Comparison of ENCODE assay signal across 12 mouse cellular contexts in genomic region chr3:88002291-88002976, GRCm38 (mm10). TPM values are rescaled to one million over a fixed set of nuclear protein-coding genes. Genes with fewer than 3 reads are reported as not detected.
DNase-seq lines count a peak whose midpoint lies in the region; ATAC-seq and TF ChIP-seq lines count a peak whose summit lies in the region.
"Had no signal": no experiment of that assay in that cellular context is flagged by ENCODE, and none has a peak within 500 bp of the region (broad histone marks: within the 10 kb centered on the region; RNA-seq: fewer than 3 reads in every experiment).

No protein-coding gene starts in this region.

- no peak overlapping the region for H3K27ac ChIP-seq in intestine, postnatal 0 days (ENCODE audit: low read depth, low read length)
- no peak overlapping the region for H3K27ac ChIP-seq in intestine, embryonic 15.5 days
- no peak overlapping the region for H3K27ac ChIP-seq in hindbrain, embryonic 12.5 days
- 0 out of 2 replicates have a peak overlapping the region, but pooled peaks have one; percentile 5 for H3K27ac ChIP-seq in midbrain, embryonic 14.5 days (replicated peaks; ENCODE audit: low read depth, low read length)
- no peak overlapping the region for H3K27ac ChIP-seq in intestine, embryonic 16.5 days (ENCODE audit: low read length)
- H3K27ac ChIP-seq: macrophage had no signal

- H3K9me3 ChIP-seq in intestine, postnatal 0 days (ENCODE audit: control insufficient read depth) = no peaks in the 10 kb centered on the region
- H3K9me3 ChIP-seq in intestine, embryonic 15.5 days = 0 out of 2 replicates have a peak, but pooled peaks cover 3% of the 10 kb centered on the region
- H3K9me3 ChIP-seq in hindbrain, embryonic 12.5 days (replicated peaks) = no peaks in the 10 kb centered on the region; the same call in 1 of the 2 replicates
- H3K9me3 ChIP-seq in midbrain, embryonic 14.5 days (ENCODE audit: control insufficient read depth, low read length) = no peaks in the 10 kb centered on the region
- 0 out of 2 replicates have a peak, but pooled peaks cover 3% of the 10 kb centered on the region for H3K9me3 ChIP-seq in intestine, embryonic 16.5 days (ENCODE audit: control insufficient read depth, low read length)

- peak; percentile 79 for DNase-seq in adrenal gland, postnatal 10 days
- peak; percentile 51 for DNase-seq in midbrain, embryonic 14.5 days
- DNase-seq in left cerebral cortex, adult 11 months (ENCODE audit: low spot score) = no peak
- no peak for DNase-seq in layer of hippocampus, postnatal 25 days (ENCODE audit: extremely low spot score in 1 of 2, low spot score in 1 of 2)
- DNase-seq: spleen, adult 18-20 months had no signal

- H3K4me3 ChIP-seq in intestine, postnatal 0 days (ENCODE audit: low read depth, low read length) = no peak overlapping the region
- no peak overlapping the region for H3K4me3 ChIP-seq in intestine, embryonic 15.5 days (replicated peaks)
- H3K4me3 ChIP-seq in hindbrain, embryonic 12.5 days = peak overlapping the region; percentile 6; the same call in 1 of the 2 replicates
- no peak overlapping the region for H3K4me3 ChIP-seq in midbrain, embryonic 14.5 days (replicated peaks; ENCODE audit: low read depth, low read length)
- no peak overlapping the region; the same call in 1 of the 2 replicates for H3K4me3 ChIP-seq in intestine, embryonic 16.5 days (ENCODE audit: low read length)

- no peaks in the 10 kb centered on the region for H3K4me1 ChIP-seq in intestine, postnatal 0 days (replicated peaks; ENCODE audit: control insufficient read depth, insufficient read depth, low read length)
- H3K4me1 ChIP-seq in intestine, embryonic 15.5 days (replicated peaks) = peaks cover 10% of the 10 kb centered on the region; the same call in 1 of the 2 replicates
- peaks cover 32% of the 10 kb centered on the region for H3K4me1 ChIP-seq in hindbrain, embryonic 12.5 days
- H3K4me1 ChIP-seq in midbrain, embryonic 14.5 days (ENCODE audit: control insufficient read depth, insufficient read depth, low read length) = peaks cover 9% of the 10 kb centered on the region
- H3K4me1 ChIP-seq in intestine, embryonic 16.5 days (ENCODE audit: control insufficient read depth, insufficient read depth, low read length) = 0 out of 2 replicates have a peak, but pooled peaks cover 9% of the 10 kb centered on the region

- H3K9ac ChIP-seq in intestine, postnatal 0 days (ENCODE audit: low read depth, low read length) = no peak overlapping the region
- H3K9ac ChIP-seq in intestine, embryonic 15.5 days = no peak overlapping the region
- H3K9ac ChIP-seq in hindbrain, embryonic 12.5 days = no peak overlapping the region
- H3K9ac ChIP-seq in midbrain, embryonic 14.5 days (replicated peaks; ENCODE audit: low read length) = no peak overlapping the region
- no peak overlapping the region for H3K9ac ChIP-seq in intestine, embryonic 16.5 days (ENCODE audit: low read depth, low read length)

- H3K36me3 ChIP-seq in intestine, postnatal 0 days (ENCODE audit: control insufficient read depth, insufficient read depth) = no peaks in the 10 kb centered on the region
- no peaks in the 10 kb centered on the region for H3K36me3 ChIP-seq in intestine, embryonic 15.5 days
- H3K36me3 ChIP-seq in hindbrain, embryonic 12.5 days = no peaks in the 10 kb centered on the region
- H3K36me3 ChIP-seq in midbrain, embryonic 14.5 days (ENCODE audit: control insufficient read depth, insufficient read depth, low read length) = no peaks in the 10 kb centered on the region
- H3K36me3 ChIP-seq in intestine, embryonic 16.5 days (ENCODE audit: control insufficient read depth, insufficient read depth, low read length) = no peaks in the 10 kb centered on the region

- no peak for ATAC-seq in intestine, postnatal 0 days
- no peak for ATAC-seq in intestine, embryonic 15.5 days
- ATAC-seq in hindbrain, embryonic 12.5 days (ENCODE audit: low FRiP score) = no peak
- ATAC-seq in midbrain, embryonic 14.5 days (ENCODE audit: low FRiP score, low TSS enrichment) = no peak
- ATAC-seq in intestine, embryonic 16.5 days = no peak

- peak; percentile 16; the same call in 1 of the 2 replicates for TF ChIP-seq CTCF in intestine, postnatal 0 days (IDR thresholded peaks at IDR 0.05; ENCODE audit: low read depth)

- H3K27me3 ChIP-seq in intestine, postnatal 0 days (replicated peaks; ENCODE audit: control insufficient read depth, insufficient read depth, low read length) = peaks cover 52% of the 10 kb centered on the region
- peaks cover 74% of the 10 kb centered on the region for H3K27me3 ChIP-seq in intestine, embryonic 15.5 days (replicated peaks)
- H3K27me3 ChIP-seq in hindbrain, embryonic 12.5 days = peaks cover 69% of the 10 kb centered on the region
- H3K27me3 ChIP-seq in midbrain, embryonic 14.5 days (ENCODE audit: control insufficient read depth, insufficient read depth, low read length) = peaks cover 55% of the 10 kb centered on the region
- H3K27me3 ChIP-seq in intestine, embryonic 16.5 days (replicated peaks; ENCODE audit: control insufficient read depth, insufficient read depth, low read length) = peaks cover 67% of the 10 kb centered on the region

- H3K4me2 ChIP-seq in intestine, postnatal 0 days (replicated peaks; ENCODE audit: low read depth) = no peak overlapping the region
- no peak overlapping the region for H3K4me2 ChIP-seq in intestine, embryonic 15.5 days (replicated peaks)
- peak overlapping the region; percentile 17; the same call in 1 of the 2 replicates for H3K4me2 ChIP-seq in hindbrain, embryonic 12.5 days (replicated peaks)
- H3K4me2 ChIP-seq in midbrain, embryonic 14.5 days (ENCODE audit: low read length) = no peak overlapping the region
- H3K4me2 ChIP-seq in intestine, embryonic 16.5 days (ENCODE audit: low read depth, low read length) = no peak overlapping the region

- 2% methylated on average over 17 of the region's 17 CpGs for WGBS in intestine, postnatal 0 days
- WGBS in intestine, embryonic 15.5 days = 2% methylated on average over 17 of the region's 17 CpGs
- WGBS in hindbrain, embryonic 12.5 days = 5% methylated on average over 17 of the region's 17 CpGs
- 4% methylated on average over 17 of the region's 17 CpGs for WGBS in midbrain, embryonic 14.5 days
- WGBS in intestine, embryonic 16.5 days = 5% methylated on average over 17 of the region's 17 CpGs

RNA-seq across cellular contexts. Expression of gene Bcan, which starts 2.4 kb away (rescaled TPM):
- 0.17 and 0.24 TPM in 2 replicates for polyA plus RNA-seq in intestine, postnatal 0 days (2015; fragmentation: Nextera tagmentation; extraction: Ambion mirVana)
- 0.15 and 0.54 TPM in 2 replicates for polyA plus RNA-seq in intestine, embryonic 15.5 days (2015; fragmentation: Nextera tagmentation; extraction: Ambion mirVana)
- total RNA-seq in adrenal gland, postnatal 10 days (2021) = 10 to 100 TPM; 18.7 to 20.0 TPM
- 1.7 and 1.9 TPM in 2 replicates for polyA plus RNA-seq in hindbrain, embryonic 12.5 days (2016; fragmentation: Nextera tagmentation; extraction: Ambion mirVana)
- 34.3 and 49.7 TPM in 2 replicates for polyA plus RNA-seq in midbrain, embryonic 14.5 days (2014; fragmentation: Nextera tagmentation; extraction: Ambion mirVana)
- total RNA-seq in layer of hippocampus, postnatal 25 days (2021) = 100 to 1,000 TPM; 329 to 388 TPM
- 0.18 and 0.67 TPM in 2 replicates for polyA plus RNA-seq in intestine, embryonic 16.5 days (2015; fragmentation: Nextera tagmentation; extraction: Ambion mirVana)
- total RNA-seq: common myeloid progenitor, adult 5-6 weeks had no signal
- polyA plus RNA-seq: macrophage had no signal

RNA-seq across cellular contexts. Expression of gene Hapln2, which starts 24.9 kb away (rescaled TPM):
- not detected in 2 replicates for polyA plus RNA-seq in intestine, postnatal 0 days (2015; fragmentation: Nextera tagmentation; extraction: Ambion mirVana)
- not detected in 2 replicates for polyA plus RNA-seq in intestine, embryonic 15.5 days (2015; fragmentation: Nextera tagmentation; extraction: Ambion mirVana)
- not detected for total RNA-seq in adrenal gland, postnatal 10 days (2021)
- polyA plus RNA-seq in hindbrain, embryonic 12.5 days (2016; fragmentation: Nextera tagmentation; extraction: Ambion mirVana) = 0.30 and 0.33 TPM in 2 replicates
- polyA plus RNA-seq in midbrain, embryonic 14.5 days (2014; fragmentation: Nextera tagmentation; extraction: Ambion mirVana) = 0.47 and 0.57 TPM in 2 replicates
- total RNA-seq in layer of hippocampus, postnatal 25 days (2021) = 10 to 100 TPM in 1 of 2 experiments, 1 to 10 TPM in 1; 7.3 to 12.0 TPM
- not detected in 2 replicates for polyA plus RNA-seq in intestine, embryonic 16.5 days (2015; fragmentation: Nextera tagmentation; extraction: Ambion mirVana)
- total RNA-seq: common myeloid progenitor, adult 5-6 weeks; heart, postnatal 14 days had no signal
- polyA plus RNA-seq: macrophage had no signal

RNA-seq across cellular contexts. Expression of gene Nes, which starts 31.6 kb away (rescaled TPM):
- polyA plus RNA-seq in intestine, postnatal 0 days (2015; fragmentation: Nextera tagmentation; extraction: Ambion mirVana) = 9.2 and 9.5 TPM in 2 replicates
- polyA plus RNA-seq in intestine, embryonic 15.5 days (2015; fragmentation: Nextera tagmentation; extraction: Ambion mirVana) = 17.0 and 20.0 TPM in 2 replicates
- 10 to 100 TPM; 17.7 to 23.3 TPM for total RNA-seq in adrenal gland, postnatal 10 days (2021)
- polyA plus RNA-seq in hindbrain, embryonic 12.5 days (2016; fragmentation: Nextera tagmentation; extraction: Ambion mirVana) = 136 and 153 TPM in 2 replicates
- polyA plus RNA-seq in midbrain, embryonic 14.5 days (2014; fragmentation: Nextera tagmentation; extraction: Ambion mirVana) = 19.0 and 28.8 TPM in 2 replicates
- 1 to 10 TPM; 4.6 to 5.5 TPM for total RNA-seq in layer of hippocampus, postnatal 25 days (2021)
- polyA plus RNA-seq in intestine, embryonic 16.5 days (2015; fragmentation: Nextera tagmentation; extraction: Ambion mirVana) = 9.4 and 10.3 TPM in 2 replicates

RNA-seq across cellular contexts. Expression of gene Gpatch4, which starts 40.5 kb away (rescaled TPM):
- polyA plus RNA-seq in intestine, postnatal 0 days (2015; fragmentation: Nextera tagmentation; extraction: Ambion mirVana) = 13.6 and 16.8 TPM in 2 replicates
- polyA plus RNA-seq in intestine, embryonic 15.5 days (2015; fragmentation: Nextera tagmentation; extraction: Ambion mirVana) = 36.7 and 40.3 TPM in 2 replicates
- 10 to 100 TPM; 12.1 to 12.4 TPM for total RNA-seq in adrenal gland, postnatal 10 days (2021)
- polyA plus RNA-seq in hindbrain, embryonic 12.5 days (2016; fragmentation: Nextera tagmentation; extraction: Ambion mirVana) = 28.0 and 28.3 TPM in 2 replicates
- polyA plus RNA-seq in midbrain, embryonic 14.5 days (2014; fragmentation: Nextera tagmentation; extraction: Ambion mirVana) = 22.9 and 30.3 TPM in 2 replicates
- total RNA-seq in layer of hippocampus, postnatal 25 days (2021) = 10 to 100 TPM; 14.9 to 15.7 TPM
- 30.4 and 38.3 TPM in 2 replicates for polyA plus RNA-seq in intestine, embryonic 16.5 days (2015; fragmentation: Nextera tagmentation; extraction: Ambion mirVana)

RNA-seq across cellular contexts. Expression of gene Crabp2, which starts 54.0 kb away (rescaled TPM):
- 0.81 and 1.9 TPM in 2 replicates for polyA plus RNA-seq in intestine, postnatal 0 days (2015; fragmentation: Nextera tagmentation; extraction: Ambion mirVana)
- polyA plus RNA-seq in intestine, embryonic 15.5 days (2015; fragmentation: Nextera tagmentation; extraction: Ambion mirVana) = 7.0 and 8.2 TPM in 2 replicates
- total RNA-seq in adrenal gland, postnatal 10 days (2021) = under 1 TPM; 0.48 to 0.76 TPM
- polyA plus RNA-seq in hindbrain, embryonic 12.5 days (2016; fragmentation: Nextera tagmentation; extraction: Ambion mirVana) = 384 and 396 TPM in 2 replicates
- polyA plus RNA-seq in midbrain, embryonic 14.5 days (2014; fragmentation: Nextera tagmentation; extraction: Ambion mirVana) = 28.3 and 42.4 TPM in 2 replicates
- total RNA-seq in layer of hippocampus, postnatal 25 days (2021) = 1 to 10 TPM; 2.2 to 2.3 TPM
- 3.8 TPM in 2 replicates for polyA plus RNA-seq in intestine, embryonic 16.5 days (2015; fragmentation: Nextera tagmentation; extraction: Ambion mirVana)
- polyA plus RNA-seq: macrophage had no signal

Comparison
In these comparisons a context has a peak if more than half of its experiments do, and no peak if none do; other contexts are left out.
1. DNase-seq: peak in adrenal gland, postnatal 10 days (single experiment) and midbrain, embryonic 14.5 days (single experiment); none in left cerebral cortex, adult 11 months (single experiment) and layer of hippocampus, postnatal 25 days (0 of 2).
2. RNA of gene Bcan, which starts 2.4 kb away (polyA plus RNA-seq): 34.3 to 49.7 TPM in midbrain, embryonic 14.5 days; 1.7 to 1.9 TPM in hindbrain, embryonic 12.5 days, 0.15 to 0.54 TPM in intestine, embryonic 15.5 days, 0.18 to 0.67 TPM in intestine, embryonic 16.5 days and 0.17 to 0.24 TPM in intestine, postnatal 0 days; every median in the first group is over 10 times any median in the second.